Mouse (Mus musculus) lung, postnatal 0 days (tissue): ENCODE results near the gene Cdh12. TPM values are rescaled to one million over a fixed set of nuclear protein-coding genes. Genes with fewer than 3 reads are reported as not detected.

Experiments used
- ATAC-seq: fragments of 200-750 bp; cut with Nextera tagmentation; 2 replicates; pipeline ENCODE4 v1.8.0; 2017; ENCODE audit warnings: moderate library complexity
- DNase-seq: peaks from one replicate; pipeline ENCODE4 v3.0.0-alpha.2; 2016; ENCODE audit warnings: low spot score
- H3K27ac ChIP-seq: fragments of 300-500 bp; sonication (generic); 2 replicates; pipeline ENCODE4 v1.5.1; 2014; ENCODE audit warnings: antibody characterized with exemption, mild to moderate bottlenecking, low read length, mixed read lengths
- H3K27me3 ChIP-seq: fragments of 300-500 bp; sonication (generic); replicated peaks from 2 replicates; pipeline ENCODE4 v1.6.1; 2014; ENCODE audit warnings: low read length, mixed read lengths; ENCODE audit not compliant: insufficient read depth
- H3K36me3 ChIP-seq: fragments of 300-500 bp; sonication (generic); 2 replicates; pipeline ENCODE4 v1.6.1; 2014; ENCODE audit warnings: low read length, mixed read lengths; ENCODE audit not compliant: insufficient read depth
- H3K4me1 ChIP-seq: fragments of 300-500 bp; sonication (generic); 2 replicates; pipeline ENCODE4 v1.6.1; 2014; ENCODE audit warnings: antibody characterized with exemption, low read depth, low read length, mixed read lengths; ENCODE audit not compliant: insufficient read depth
- H3K4me2 ChIP-seq: fragments of 300-500 bp; sonication (generic); replicated peaks from 2 replicates; pipeline ENCODE4 v1.6.1; 2014; ENCODE audit warnings: low read depth, mild to moderate bottlenecking, low read length, moderate library complexity, mixed read lengths
- H3K4me3 ChIP-seq: fragments of 300-500 bp; sonication (generic); 2 replicates; pipeline ENCODE4 v1.5.1; 2014; ENCODE audit warnings: low read depth, low read length
- H3K9ac ChIP-seq: fragments of 300-500 bp; sonication (generic); replicated peaks from 2 replicates; pipeline ENCODE4 v1.6.1; 2014; ENCODE audit warnings: low read depth, mild to moderate bottlenecking
- H3K9me3 ChIP-seq: fragments of 300-500 bp; sonication (generic); 2 replicates; pipeline ENCODE4 v1.6.1; 2016; ENCODE audit warnings: low read length, mixed read lengths
- CTCF ChIP-seq: IDR thresholded peaks from 2 replicates; pipeline ENCODE4 v1.5.1; 2016; ENCODE audit warnings: antibody characterized with exemption, mild to moderate bottlenecking
- EP300 ChIP-seq: IDR thresholded peaks from 2 replicates; pipeline ENCODE4 v1.6.1; 2016; ENCODE audit warnings: antibody characterized with exemption, mild to moderate bottlenecking, control low read depth
- WGBS: fragments of 180-500 bp; shearing (Covaris S2); extraction: QIAGEN DNeasy Blood & Tissue Kit; methylation state at CpG from one replicate; pipeline ENCODE4 v1.1.7; 2014; 5-methylcytosine and 5-hydroxymethylcytosine counted together
- polyA plus RNA-seq: library from polyadenylated mRNA; unstranded; fragments of >200 nt; fragmentation: Nextera tagmentation; extraction: Ambion mirVana; gene quantifications from 2 replicates; pipeline ENCODE4 v1.2.1, GENCODE M21; 2015

The Cdh12 gene
- polyA plus RNA-seq, 1 experiment from 2014 or later = not detected

GRCm38 (mm10) chr15:21261318-21261717 is 812.3 kb downstream of the Cdh12 start:
- no peaks in the 10 kb centered on the region for H3K27me3 ChIP-seq
- H3K9me3 ChIP-seq = no peaks in the 10 kb centered on the region
- ATAC-seq = no peak
- H3K4me3 ChIP-seq = no peak overlapping the region
- H3K4me2 ChIP-seq = no peak overlapping the region
- H3K4me1 ChIP-seq = no peaks in the 10 kb centered on the region
- no peaks in the 10 kb centered on the region for H3K36me3 ChIP-seq
- no peak overlapping the region for H3K27ac ChIP-seq
- WGBS = 66% methylated on average over 2 of the region's 2 CpGs
- TF ChIP-seq EP300 = no peak
- no peak overlapping the region for H3K9ac ChIP-seq
- DNase-seq = no peak

DNA sequence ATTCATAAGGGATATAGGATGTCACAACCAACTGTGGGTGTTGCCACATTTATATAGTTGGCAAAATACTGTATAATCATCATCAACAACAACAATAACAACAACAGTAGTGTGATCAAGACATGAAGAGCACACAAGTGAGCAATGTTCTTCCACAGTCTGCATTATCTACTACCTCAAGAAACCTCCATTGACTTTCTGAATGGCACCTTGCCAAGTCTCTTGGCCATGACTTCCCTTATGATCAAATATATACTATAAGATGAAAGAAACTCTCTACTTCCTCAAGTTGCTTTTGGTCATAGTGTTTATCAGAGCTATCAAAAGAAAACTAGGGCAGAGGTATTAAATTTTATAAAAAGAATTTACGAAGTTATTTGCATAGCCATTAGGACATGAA is 820.8 kb downstream of the Cdh12 start:
- DNase-seq (no peak), ATAC-seq (no peak)
- Histone ChIP-seq H3K27ac (no peak overlapping the region), H3K4me2 (no peak overlapping the region), H3K9ac (no peak overlapping the region), H3K9me3 (no peaks in the 10 kb centered on the region), H3K27me3 (no peaks in the 10 kb centered on the region), H3K4me3 (no peak overlapping the region), H3K4me1 (no peaks in the 10 kb centered on the region), H3K36me3 (no peaks in the 10 kb centered on the region)
- 84% methylated on average over 1 of the region's 1 CpGs for WGBS
- TF ChIP-seq CTCF (no peak), EP300 (no peak)

DNA sequence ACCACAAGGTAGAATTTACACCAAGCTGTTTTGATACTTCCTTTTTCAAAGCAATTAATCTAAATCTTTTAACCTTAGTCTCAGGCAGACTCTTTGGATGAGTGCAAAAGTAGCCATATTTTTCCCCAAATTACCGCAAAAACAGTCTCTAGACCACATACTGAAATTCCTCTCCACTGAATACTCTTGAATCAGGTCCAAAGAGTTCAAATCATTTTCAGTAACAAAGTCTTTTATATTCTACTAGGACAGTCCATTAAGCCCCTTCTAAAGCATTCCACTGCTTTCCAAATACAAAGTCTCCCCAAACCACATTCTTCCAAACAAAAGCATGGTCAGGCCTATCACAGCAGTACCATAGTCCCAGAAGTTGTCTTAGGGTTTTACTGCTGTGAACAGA is 848.0 kb downstream of the Cdh12 start:
- no peaks in the 10 kb centered on the region for H3K36me3 ChIP-seq
- no peak for DNase-seq
- no peak overlapping the region for H3K9ac ChIP-seq
- no peaks in the 10 kb centered on the region for H3K9me3 ChIP-seq
- no peak overlapping the region for H3K4me2 ChIP-seq
- no peaks in the 10 kb centered on the region for H3K27me3 ChIP-seq
- no peak overlapping the region for H3K4me3 ChIP-seq
- ATAC-seq = no peak
- no peak overlapping the region for H3K27ac ChIP-seq
- no peaks in the 10 kb centered on the region for H3K4me1 ChIP-seq
- no peak for TF ChIP-seq EP300
- no peak for TF ChIP-seq CTCF
- WGBS = 73% methylated on average over 1 of the region's 1 CpGs

DNA sequence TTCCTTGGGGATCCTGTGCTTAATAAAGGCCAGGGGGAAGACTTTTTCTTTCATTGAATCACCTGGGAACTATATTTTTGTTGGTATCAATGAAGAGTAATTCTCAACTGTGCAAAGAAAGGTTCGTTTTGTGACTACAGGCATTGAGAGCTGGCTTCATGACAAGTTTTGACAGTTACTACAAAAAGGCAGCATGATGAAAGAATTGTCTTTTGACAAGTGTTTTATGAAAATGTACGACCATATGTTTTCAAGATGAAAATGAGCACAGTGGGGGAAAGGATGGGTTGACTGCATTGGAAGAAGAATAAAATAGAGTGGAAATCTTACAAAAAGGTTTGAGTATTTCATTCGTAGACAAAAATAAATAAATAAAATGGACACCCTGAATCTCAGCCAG is 866.4 kb downstream of the Cdh12 start:
- no peak for ATAC-seq
- no peak overlapping the region for H3K9ac ChIP-seq
- no peak for TF ChIP-seq EP300
- no peak for TF ChIP-seq CTCF
- WGBS = 57% methylated on average over 3 of the region's 3 CpGs
- H3K9me3 ChIP-seq = no peaks in the 10 kb centered on the region
- no peak overlapping the region for H3K4me2 ChIP-seq
- no peak overlapping the region for H3K27ac ChIP-seq
- no peak overlapping the region for H3K4me3 ChIP-seq
- DNase-seq = no peak
- no peaks in the 10 kb centered on the region for H3K27me3 ChIP-seq
- H3K36me3 ChIP-seq = no peaks in the 10 kb centered on the region
- no peaks in the 10 kb centered on the region for H3K4me1 ChIP-seq

DNA sequence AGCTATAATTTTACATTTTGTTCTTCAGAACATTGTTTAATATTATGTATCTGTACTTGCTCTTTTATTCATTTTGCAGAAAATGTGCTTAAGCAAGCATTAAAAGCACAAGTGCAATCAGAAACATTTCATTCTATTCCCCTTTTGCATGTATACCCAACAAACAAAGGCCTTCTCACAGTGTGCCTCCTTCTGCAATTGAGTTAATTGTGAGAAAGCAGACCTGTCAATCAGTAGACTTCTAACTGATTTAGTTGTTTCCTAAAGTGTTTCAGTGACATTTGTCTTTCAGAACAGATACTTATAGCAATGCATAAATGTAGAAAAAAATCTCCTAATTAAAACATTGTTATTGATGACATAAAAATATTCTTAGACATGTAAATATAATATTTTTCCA is 894.8 kb downstream of the Cdh12 start:
- Histone ChIP-seq H3K36me3 (no peaks in the 10 kb centered on the region), H3K9me3 (no peaks in the 10 kb centered on the region), H3K27ac (no peak overlapping the region), H3K4me1 (no peaks in the 10 kb centered on the region), H3K9ac (no peak overlapping the region), H3K4me3 (no peak overlapping the region), H3K27me3 (no peaks in the 10 kb centered on the region), H3K4me2 (no peak overlapping the region)
- TF ChIP-seq EP300 (no peak), CTCF (no peak)
- ATAC-seq = no peak
- DNase-seq = no peak

DNA sequence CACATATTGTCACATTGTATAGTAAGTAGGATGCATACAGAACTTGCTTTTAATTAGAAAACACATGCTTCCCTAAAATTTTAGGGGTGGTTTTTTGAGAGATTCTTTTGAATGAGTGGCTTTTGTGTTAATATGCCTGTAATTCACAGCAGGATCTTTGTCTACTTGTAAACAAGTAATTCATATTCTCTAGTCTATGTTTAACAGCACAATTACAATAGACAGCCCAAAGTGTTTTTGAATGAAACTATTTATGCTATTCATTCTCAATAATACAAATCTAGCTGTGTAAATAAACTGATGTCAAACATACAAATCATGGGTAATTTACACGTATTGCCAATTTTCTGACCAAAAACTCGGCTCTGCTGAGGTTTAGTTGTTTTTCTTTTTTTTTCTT is 895.3 kb downstream of the Cdh12 start:
- 50% methylated on average over 2 of the region's 2 CpGs for WGBS
- ATAC-seq (no peak), DNase-seq (no peak)
- Histone ChIP-seq H3K9ac (no peak overlapping the region), H3K4me2 (no peak overlapping the region), H3K9me3 (no peaks in the 10 kb centered on the region), H3K36me3 (no peaks in the 10 kb centered on the region), H3K27me3 (no peaks in the 10 kb centered on the region), H3K27ac (no peak overlapping the region), H3K4me3 (no peak overlapping the region), H3K4me1 (no peaks in the 10 kb centered on the region)
- TF ChIP-seq CTCF = no peak
- TF ChIP-seq EP300 = no peak

- Histone ChIP-seq H3K4me2 (no peak overlapping the region), H3K27ac (no peak overlapping the region), H3K36me3 (no peaks in the 10 kb centered on the region), H3K9me3 (no peaks in the 10 kb centered on the region), H3K27me3 (no peaks in the 10 kb centered on the region), H3K4me1 (no peaks in the 10 kb centered on the region), H3K9ac (no peak overlapping the region), H3K4me3 (no peak overlapping the region)
- TF ChIP-seq EP300 (no peak), CTCF (no peak)
- 59% methylated on average over 3 of the region's 3 CpGs for WGBS
- DNase-seq (no peak), ATAC-seq (no peak)
These were observed 895.7 kb downstream of the Cdh12 start for GRCm38 (mm10) chr15:21344749-21345148.
